Mouse (Mus musculus) megakaryocyte-erythroid progenitor cell, adult 5-6 weeks (primary cell): ENCODE data around the gene Rph3al. TPM values are rescaled to one million over a fixed set of nuclear protein-coding genes. Genes with fewer than 3 reads are reported as not detected.

Experiments used
- ATAC-seq: replicated peaks from 2 replicates; pipeline ENCODE4 v1.8.0; 2016; ENCODE audit warnings: mild to moderate bottlenecking, inconsistent platforms; ENCODE audit not compliant: severe bottlenecking, poor library complexity, low FRiP score, low TSS enrichment
- total RNA-seq, 2 experiments: library from RNA; stranded (forward) in 1 of 2; stranded (reverse) in 1 of 2; fragments of 200-1000, 215-1000 nt in 1 of 2; fragments of >200 nt in 1 of 2; fragmentation: Nextera tagmentation in 1 of 2; gene quantifications; 2 replicates each; pipeline ENCODE4 v1.2.3; 2014 to 2017

Rph3al gene
- total RNA-seq, 2 experiments from 2014 or later = 1.1 to 8.3 TPM

DNA sequence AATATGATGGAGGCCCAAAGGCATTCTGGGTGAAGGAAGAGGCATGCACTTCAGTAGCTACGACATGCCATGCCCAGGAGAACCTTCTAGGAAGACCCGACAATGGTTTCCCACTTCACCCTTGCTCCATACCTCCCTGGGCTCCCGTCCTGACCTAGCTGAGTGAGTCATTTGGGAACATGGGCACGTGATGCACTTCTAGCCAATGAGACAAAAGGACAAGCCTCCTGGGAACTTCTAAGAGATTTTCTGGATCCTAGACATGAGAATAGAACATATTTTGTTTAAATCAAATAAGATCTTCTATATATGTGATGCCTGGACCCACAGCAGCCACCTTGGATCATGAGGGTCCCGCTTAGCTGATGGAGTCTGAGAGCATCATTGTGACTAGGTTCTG is 145.7 kb downstream of the Rph3al start:
- no peak for ATAC-seq

DNA sequence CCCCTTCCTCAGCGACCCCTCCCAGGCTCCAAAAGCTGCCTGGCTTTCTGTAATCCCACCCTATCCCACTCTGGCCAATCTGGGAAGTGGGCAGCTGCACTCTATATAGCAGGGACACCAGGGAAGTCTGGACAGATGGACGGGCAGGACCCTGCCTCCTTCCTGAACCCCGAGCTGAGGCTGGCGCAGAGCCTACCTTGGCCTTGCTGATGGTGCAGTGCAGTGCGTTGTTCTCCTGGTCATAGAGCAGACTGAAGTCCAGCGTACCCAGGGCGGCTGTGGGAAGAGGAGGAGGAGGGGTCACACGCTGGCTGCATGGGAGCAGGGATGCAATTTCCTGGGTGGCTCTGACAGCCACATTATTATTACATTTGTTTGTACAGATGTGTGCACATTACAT is 152.3 kb downstream of the Rph3al start:
- no peak for ATAC-seq

DNA sequence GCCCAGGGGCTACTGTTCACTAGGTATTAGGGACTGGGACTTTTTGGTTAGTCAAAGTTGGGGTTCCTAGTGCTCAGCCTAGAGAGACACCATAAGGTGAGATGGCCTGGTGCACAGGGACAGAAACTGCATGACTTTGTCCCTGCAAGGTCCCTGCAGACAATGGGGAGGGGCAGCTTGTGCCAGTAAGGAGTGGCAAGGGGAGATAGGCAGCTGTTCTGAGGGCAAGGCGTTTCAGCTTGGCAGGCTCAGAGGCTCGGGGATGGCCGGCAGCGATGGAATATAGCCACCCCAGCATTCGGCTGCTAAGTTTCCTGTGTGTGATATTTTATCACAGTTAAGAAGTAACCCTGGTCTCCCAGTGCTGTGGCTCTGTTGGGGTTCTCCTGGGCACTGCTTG is 154.4 kb downstream of the Rph3al start:
- ATAC-seq = peak; percentile 45

DNA sequence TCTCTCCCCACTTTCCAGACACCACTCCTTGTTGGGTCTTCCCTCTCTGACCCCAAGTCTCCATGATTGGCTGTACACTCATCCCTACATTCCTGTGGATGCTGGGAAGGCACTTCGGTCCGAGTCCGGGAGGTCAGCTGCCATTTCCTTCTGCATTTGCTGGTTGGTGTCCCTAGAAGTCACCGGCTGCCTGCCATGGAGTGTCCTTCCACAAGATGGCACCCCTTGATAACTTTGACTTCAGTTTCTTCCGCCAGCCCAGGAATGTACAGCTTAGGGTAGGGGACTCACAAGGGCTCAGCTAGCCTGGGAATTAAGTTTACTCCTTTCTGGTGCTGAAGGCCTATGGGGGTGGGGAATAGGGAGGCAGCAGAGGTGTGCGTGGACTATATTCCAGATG is 156.3 kb downstream of the Rph3al start:
- ATAC-seq = 0 out of 2 replicates have a peak, but pooled peaks have one; percentile 34

Other genes with a start within 250 kb of the Rph3al start
- 346 and 395 TPM in 2 replicates for gene Ywhae, start 205.6 kb downstream of the Rph3al start, total RNA-seq (2014; fragmentation: Nextera tagmentation)
- gene Ywhae, start 205.6 kb downstream of the Rph3al start, total RNA-seq (2017) = 314 and 400 TPM in 2 replicates
- not detected in 2 replicates for gene Doc2b, start 142.4 kb downstream of the Rph3al start, total RNA-seq (2014; fragmentation: Nextera tagmentation)
- not detected in 2 replicates for gene Doc2b, start 142.4 kb downstream of the Rph3al start, total RNA-seq (2017)
- not detected in 2 replicates for gene 1700016K19Rik, start 61.5 kb upstream of the Rph3al start, total RNA-seq (2014; fragmentation: Nextera tagmentation)
- gene 1700016K19Rik, start 61.5 kb upstream of the Rph3al start, total RNA-seq (2017) = not detected in 2 replicates
- 1.2 TPM in 1 of 2 replicates, not detected in the other for gene Rflnb, start 89.4 kb upstream of the Rph3al start, total RNA-seq (2014; fragmentation: Nextera tagmentation)
- 0.95 and 1.5 TPM in 2 replicates for gene Rflnb, start 89.4 kb upstream of the Rph3al start, total RNA-seq (2017)
- 44.1 and 46.5 TPM in 2 replicates for gene Vps53, start 241.2 kb upstream of the Rph3al start, total RNA-seq (2014; fragmentation: Nextera tagmentation)
- 33.6 and 38.7 TPM in 2 replicates for gene Vps53, start 241.2 kb upstream of the Rph3al start, total RNA-seq (2017)
- gene Fam57a, start 241.2 kb upstream of the Rph3al start, total RNA-seq (2014; fragmentation: Nextera tagmentation) = 3.0 and 4.5 TPM in 2 replicates
- 0.19 and 2.1 TPM in 2 replicates for gene Fam57a, start 241.2 kb upstream of the Rph3al start, total RNA-seq (2017)